Mouse (Mus musculus) monocyte, adult 2 months (primary cell): ENCODE measurements around the gene Smug1.

Experiments
- DNase-seq, 2 experiments: peaks; one replicate each; pipeline ENCODE4 v3.0.0; 2022; ENCODE audit warnings: low spot score in 2 of 2, low read depth in 1 of 2

Smug1 gene

DNA sequence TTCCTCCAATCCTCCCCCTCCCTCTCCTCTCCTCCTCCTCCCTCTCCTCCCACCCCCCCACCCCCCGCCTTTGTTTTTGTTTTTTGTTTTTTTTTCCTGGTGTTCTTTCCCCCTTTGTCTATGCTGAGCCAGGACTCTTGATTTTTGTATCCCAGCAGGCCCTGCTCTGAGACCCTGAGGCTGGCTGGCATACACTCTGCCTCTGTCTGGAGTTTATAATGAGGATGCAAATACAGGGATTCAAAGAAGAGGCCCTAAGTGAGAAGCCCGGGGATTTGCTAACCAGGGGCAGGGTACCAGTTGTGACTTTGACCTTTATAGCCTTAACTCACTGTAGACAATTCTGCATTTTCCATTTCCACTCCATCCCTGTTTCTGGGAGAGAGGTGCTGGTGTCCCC is 60.7 kb downstream of the Smug1 start:
- DNase-seq: no peak
